28 mouse cellular contexts compared by ENCODE assay signal in the genomic region with DNA sequence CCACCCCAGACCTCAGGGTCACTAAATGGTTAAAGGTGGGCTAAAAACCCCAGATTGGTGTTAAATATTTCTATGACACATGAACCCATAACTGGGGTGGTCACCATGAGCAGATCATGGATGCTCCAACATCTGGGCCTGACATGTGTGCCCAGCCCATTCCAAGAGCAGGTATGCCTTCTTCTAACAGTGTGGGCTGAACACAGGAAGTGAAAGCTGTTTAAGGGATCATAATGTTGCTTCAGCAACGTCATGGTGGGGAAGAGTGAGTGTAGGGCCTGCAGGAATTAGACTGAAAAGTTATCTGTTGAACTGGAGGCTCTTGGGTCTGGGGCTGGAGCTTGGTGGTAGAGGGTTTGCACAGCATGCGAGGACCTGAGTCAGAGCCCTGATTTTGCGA.
A peak's percentile ranks its signal among the peaks of the same experiment; 100 is the strongest.
DNase-seq lines count a peak whose midpoint lies in the region; ATAC-seq lines count a peak whose summit lies in the region.
"Had no signal": no experiment of that assay in that cellular context is flagged by ENCODE, and none has a peak within 500 bp of the region (broad histone marks: within the 10 kb centered on the region; RNA-seq: fewer than 3 reads in every experiment).

No protein-coding gene starts in this region.

- no peaks in the 10 kb centered on the region for H3K27me3 ChIP-seq in heart, embryonic 12.5 days (replicated peaks)
- H3K27me3 ChIP-seq: CH12.LX; embryonic facial prominence, embryonic 13.5 days; embryonic facial prominence, embryonic 15.5 days; forebrain, embryonic 12.5 days had no signal

- H3K9ac ChIP-seq in heart, embryonic 12.5 days = no peak overlapping the region
- H3K9ac ChIP-seq: embryonic facial prominence, embryonic 13.5 days; embryonic facial prominence, embryonic 15.5 days; forebrain, embryonic 12.5 days had no signal

- H3K27ac ChIP-seq in heart, embryonic 12.5 days (ENCODE audit: poor library complexity, severe bottlenecking) = no peak overlapping the region
- H3K27ac ChIP-seq: embryonic facial prominence, embryonic 13.5 days; embryonic facial prominence, embryonic 15.5 days; forebrain, embryonic 10.5 days; forebrain, embryonic 12.5 days had no signal

- H3K4me1 ChIP-seq in heart, embryonic 12.5 days (replicated peaks) = no peaks in the 10 kb centered on the region
- H3K4me1 ChIP-seq: forebrain, embryonic 10.5 days; forebrain, embryonic 12.5 days had no signal

- 73% methylated on average over 3 of the region's 3 CpGs for WGBS in heart, embryonic 12.5 days

- no peaks in the 10 kb centered on the region for H3K36me3 ChIP-seq in heart, embryonic 12.5 days
- H3K36me3 ChIP-seq: embryonic facial prominence, embryonic 13.5 days; embryonic facial prominence, embryonic 15.5 days; forebrain, embryonic 10.5 days; forebrain, embryonic 12.5 days; G1E had no signal

- peak; percentile 82 for DNase-seq in heart, adult 11 months
- peak; percentile 18 for DNase-seq in urinary bladder, postnatal 14 days (ENCODE audit: low spot score)
- DNase-seq in urinary bladder, postnatal 10 days (ENCODE audit: low spot score) = no peak
- DNase-seq in ovary, postnatal 36 days (ENCODE audit: low spot score) = no peak
- DNase-seq in frontal cortex, postnatal 25 days (ENCODE audit: low spot score in 2 of 2) = no peak
- DNase-seq: adrenal gland, adult 2 months; adrenal gland, postnatal 10 days; adrenal gland, postnatal 25 days; B cell, adult 2 months; cerebellum, adult 11 months; cerebellum, adult 18-20 months; cerebellum, adult 8-10 months; cerebellum, adult 9-11 months; cerebellum, postnatal 14 days; cerebellum, postnatal 36 days; embryo, embryonic 11 days had no signal

- ATAC-seq in heart, embryonic 12.5 days (ENCODE audit: insufficient number of reproducible peaks, low FRiP score) = no peak
- ATAC-seq in granulocyte monocyte progenitor cell, adult 5-6 weeks (replicated peaks; ENCODE audit: poor library complexity, severe bottlenecking) = peak; percentile 57
- ATAC-seq in megakaryocyte progenitor cell, adult 5-6 weeks (replicated peaks; ENCODE audit: poor library complexity) = peak; percentile 39; the same call in 1 of the 2 replicates
- ATAC-seq: CD4-positive, CD25-positive, alpha-beta regulatory T cell, adult 4 months; forebrain, embryonic 14.5 days had no signal

- no peaks in the 10 kb centered on the region for H3K9me3 ChIP-seq in heart, embryonic 12.5 days (replicated peaks)
- H3K9me3 ChIP-seq: embryonic facial prominence, embryonic 13.5 days; embryonic facial prominence, embryonic 15.5 days; forebrain, embryonic 10.5 days; forebrain, embryonic 12.5 days; G1E had no signal

- no peak overlapping the region for H3K4me3 ChIP-seq in heart, embryonic 12.5 days
- H3K4me3 ChIP-seq: embryonic facial prominence, embryonic 13.5 days; embryonic facial prominence, embryonic 15.5 days; erythroblast, embryonic 14.5 days; forebrain, embryonic 10.5 days; forebrain, embryonic 12.5 days had no signal

- no peak overlapping the region for H3K4me2 ChIP-seq in heart, embryonic 12.5 days
- H3K4me2 ChIP-seq: embryonic facial prominence, embryonic 13.5 days; embryonic facial prominence, embryonic 15.5 days; forebrain, embryonic 12.5 days had no signal

Comparison
In these comparisons a context has a peak if more than half of its experiments do, and no peak if none do; other contexts are left out.
1. DNase-seq: peak in heart, adult 11 months (single experiment) and urinary bladder, postnatal 14 days (single experiment); none in urinary bladder, postnatal 10 days (single experiment), ovary, postnatal 36 days (single experiment) and frontal cortex, postnatal 25 days (0 of 2).